Mouse (Mus musculus): ENCODE data around the gene Znrf2. TPM values are rescaled to one million over a fixed set of nuclear protein-coding genes. Genes with fewer than 3 reads are reported as not detected.
"Not testable (repeated sequence)": the region's sequence is repeated elsewhere in the genome, so short reads cannot be mapped to it uniquely, and the experiment has no call there.

Gene Znrf2
- polyA plus RNA-seq, 1 experiment from 2014 or later = 2.9 TPM

- Histone ChIP-seq H3K36me3 (no peaks in the 10 kb centered on the region), H3K27ac (no peak overlapping the region), H3K4me1 (peaks cover 22% of the 10 kb centered on the region; the same call in 1 of the 2 replicates), H3K4me2 (no peak overlapping the region), H3K9me3 (replicated peaks) (no peaks in the 10 kb centered on the region), H3K9ac (no peak overlapping the region), H3K27me3 (replicated peaks) (no peaks in the 10 kb centered on the region), H3K4me3 (no peak overlapping the region)
- 49% methylated on average over 11 of the region's 11 CpGs for WGBS (ENCODE audit: insufficient replicate concordance)
- ATAC-seq = no peak
Observed at GRCm38 (mm10) chr6:54811546-54812250, 5.0 kb upstream of the Znrf2 start.

- no peaks in the 10 kb centered on the region for H3K36me3 ChIP-seq
- 73% methylated on average over 6 of the region's 6 CpGs for WGBS (ENCODE audit: insufficient replicate concordance)
- no peak overlapping the region for H3K4me3 ChIP-seq
- no peak for ATAC-seq
- H3K9me3 ChIP-seq (replicated peaks) = no peaks in the 10 kb centered on the region
- H3K27me3 ChIP-seq (replicated peaks) = no peaks in the 10 kb centered on the region
- H3K27ac ChIP-seq = no peak overlapping the region
- peaks cover 22% of the 10 kb centered on the region; the same call in 1 of the 2 replicates for H3K4me1 ChIP-seq
- no peak overlapping the region for H3K4me2 ChIP-seq
- no peak overlapping the region for H3K9ac ChIP-seq
Observed at GRCm38 (mm10) chr6:54812276-54812675, 4.4 kb upstream of the Znrf2 start.

GRCm38 (mm10) chr6:54815428-54816130 is 1.1 kb upstream of the Znrf2 start:
- Histone ChIP-seq H3K36me3 (no peaks in the 10 kb centered on the region), H3K9ac (peak overlapping the region; percentile 24; the same call in 1 of the 2 replicates), H3K4me3 (0 out of 2 replicates have a peak overlapping the region, but pooled peaks have one; percentile 84), H3K27ac (peak overlapping the region; percentile 6; the same call in 1 of the 2 replicates), H3K27me3 (replicated peaks) (no peaks in the 10 kb centered on the region), H3K4me1 (peaks cover 43% of the 10 kb centered on the region), H3K9me3 (replicated peaks) (no peaks in the 10 kb centered on the region), H3K4me2 (peak overlapping the region; percentile 86)
- 70% methylated on average over 9 of the region's 9 CpGs for WGBS (ENCODE audit: insufficient replicate concordance)
- no peak for ATAC-seq

GRCm38 (mm10) chr6:54817266-54817767 is 601 bp downstream of the Znrf2 start:
- peak overlapping the region; percentile 84 for H3K4me3 ChIP-seq
- peak overlapping the region; percentile 86 for H3K4me2 ChIP-seq
- H3K36me3 ChIP-seq = peaks cover 4% of the 10 kb centered on the region; the same call in 1 of the 2 replicates
- under 1% methylated on average over 27 of the region's 39 CpGs for WGBS (ENCODE audit: insufficient replicate concordance)
- peaks cover 37% of the 10 kb centered on the region for H3K4me1 ChIP-seq
- no peaks in the 10 kb centered on the region for H3K27me3 ChIP-seq (replicated peaks)
- H3K27ac ChIP-seq = peak overlapping the region; percentile 98
- peak overlapping the region; percentile 93 for H3K9ac ChIP-seq
- H3K9me3 ChIP-seq (replicated peaks) = no peaks in the 10 kb centered on the region
- peak; percentile 20 for ATAC-seq

GRCm38 (mm10) chr6:54818389-54818788 is 1.7 kb downstream of the Znrf2 start:
- no peak for ATAC-seq
- peaks cover 43% of the 10 kb centered on the region for H3K4me1 ChIP-seq
- peaks cover 7% of the 10 kb centered on the region; the same call in 1 of the 2 replicates for H3K36me3 ChIP-seq
- H3K4me2 ChIP-seq = peak overlapping the region; percentile 86
- peak overlapping the region; percentile 84 for H3K4me3 ChIP-seq
- no peaks in the 10 kb centered on the region for H3K9me3 ChIP-seq (replicated peaks)
- H3K27me3 ChIP-seq (replicated peaks) = no peaks in the 10 kb centered on the region
- peak overlapping the region; percentile 93 for H3K9ac ChIP-seq
- H3K27ac ChIP-seq = no peak overlapping the region
- 38% methylated on average over 2 of the region's 2 CpGs for WGBS (ENCODE audit: insufficient replicate concordance)

GRCm38 (mm10) chr6:54819272-54819671 is 2.6 kb downstream of the Znrf2 start:
- H3K9ac ChIP-seq = 0 out of 2 replicates have a peak overlapping the region, but pooled peaks have one; percentile 17
- no peak overlapping the region for H3K4me3 ChIP-seq
- peaks cover 7% of the 10 kb centered on the region; the same call in 1 of the 2 replicates for H3K36me3 ChIP-seq
- no peak overlapping the region for H3K27ac ChIP-seq
- H3K4me1 ChIP-seq = peaks cover 43% of the 10 kb centered on the region
- 23% methylated on average over 4 of the region's 4 CpGs for WGBS (ENCODE audit: insufficient replicate concordance)
- H3K9me3 ChIP-seq (replicated peaks) = no peaks in the 10 kb centered on the region
- H3K4me2 ChIP-seq = peak overlapping the region; percentile 48
- ATAC-seq = no peak
- H3K27me3 ChIP-seq (replicated peaks) = no peaks in the 10 kb centered on the region

GRCm38 (mm10) chr6:54819746-54820145 is 3.0 kb downstream of the Znrf2 start:
- peaks cover 48% of the 10 kb centered on the region for H3K4me1 ChIP-seq
- 67% methylated on average over 3 of the region's 3 CpGs for WGBS (ENCODE audit: insufficient replicate concordance)

GRCm38 (mm10) chr6:54822348-54822747 is 5.6 kb downstream of the Znrf2 start:
- peaks cover 54% of the 10 kb centered on the region for H3K4me1 ChIP-seq
- no peaks in the 10 kb centered on the region for H3K9me3 ChIP-seq (replicated peaks)
- 72% methylated on average over 4 of the region's 4 CpGs for WGBS (ENCODE audit: insufficient replicate concordance)
- no peak overlapping the region for H3K4me2 ChIP-seq
- H3K27ac ChIP-seq = no peak overlapping the region
- no peaks in the 10 kb centered on the region for H3K27me3 ChIP-seq (replicated peaks)
- H3K4me3 ChIP-seq = no peak overlapping the region
- peaks cover 13% of the 10 kb centered on the region; the same call in 1 of the 2 replicates for H3K36me3 ChIP-seq
- no peak for ATAC-seq
- no peak overlapping the region for H3K9ac ChIP-seq

More at GRCm38 (mm10) chr6:54819746-54820145, 3.0 kb downstream of the Znrf2 start:
- peak overlapping the region; percentile 41; the same call in 1 of the 2 replicates for H3K9ac ChIP-seq
- H3K27me3 ChIP-seq (replicated peaks) = no peaks in the 10 kb centered on the region
- no peak overlapping the region for H3K4me3 ChIP-seq
- no peak for ATAC-seq
- peaks cover 10% of the 10 kb centered on the region; the same call in 1 of the 2 replicates for H3K36me3 ChIP-seq
- H3K27ac ChIP-seq = 0 out of 2 replicates have a peak overlapping the region, but pooled peaks have one; percentile 36
- H3K9me3 ChIP-seq (replicated peaks) = no peaks in the 10 kb centered on the region
- peak overlapping the region; percentile 23; the same call in 1 of the 2 replicates for H3K4me2 ChIP-seq

- H3K4me3 ChIP-seq; ATAC-seq; H3K27ac ChIP-seq; H3K9me3 ChIP-seq (replicated peaks); H3K27me3 ChIP-seq (replicated peaks); H3K4me2 ChIP-seq; H3K9ac ChIP-seq: not testable (repeated sequence)
- H3K36me3 ChIP-seq = peaks cover 13% of the 10 kb centered on the region; the same call in 1 of the 2 replicates
- peaks cover 59% of the 10 kb centered on the region for H3K4me1 ChIP-seq
- 74% methylated on average over 2 of the region's 2 CpGs for WGBS (ENCODE audit: insufficient replicate concordance)
Observed at GRCm38 (mm10) chr6:54824561-54824960, 7.8 kb downstream of the Znrf2 start.

GRCm38 (mm10) chr6:54827481-54827880 is 10.8 kb downstream of the Znrf2 start:
- no peak overlapping the region for H3K9ac ChIP-seq
- peaks cover 9% of the 10 kb centered on the region; the same call in 1 of the 2 replicates for H3K36me3 ChIP-seq
- WGBS (ENCODE audit: insufficient replicate concordance) = 70% methylated on average over 5 of the region's 5 CpGs
- H3K4me3 ChIP-seq = no peak overlapping the region
- peaks cover 60% of the 10 kb centered on the region for H3K4me1 ChIP-seq
- no peak overlapping the region for H3K27ac ChIP-seq
- no peaks in the 10 kb centered on the region for H3K27me3 ChIP-seq (replicated peaks)
- no peaks in the 10 kb centered on the region for H3K9me3 ChIP-seq (replicated peaks)
- H3K4me2 ChIP-seq = no peak overlapping the region
- no peak for ATAC-seq

- H3K4me1 ChIP-seq = peaks cover 56% of the 10 kb centered on the region
- H3K27ac ChIP-seq = no peak overlapping the region
- H3K4me2 ChIP-seq = no peak overlapping the region
- no peaks in the 10 kb centered on the region for H3K9me3 ChIP-seq (replicated peaks)
- peaks cover 6% of the 10 kb centered on the region; the same call in 1 of the 2 replicates for H3K36me3 ChIP-seq
- ATAC-seq = peak; percentile 32; the same call in 1 of the 2 replicates
- H3K9ac ChIP-seq = no peak overlapping the region
- WGBS (ENCODE audit: insufficient replicate concordance) = 21% methylated on average over 1 of the region's 1 CpGs
- H3K4me3 ChIP-seq = no peak overlapping the region
- no peaks in the 10 kb centered on the region for H3K27me3 ChIP-seq (replicated peaks)
Observed at GRCm38 (mm10) chr6:54828274-54828673, 11.6 kb downstream of the Znrf2 start.

Measured in liver, embryonic 12.5 days (tissue).